Comparison of ENCODE assay signal across 17 mouse cellular contexts in genomic region chr5:145249520-145249919, GRCm38 (mm10).
"Had no signal": no experiment of that assay in that cellular context is flagged by ENCODE, and none has a peak within 500 bp of the region (broad histone marks: within the 10 kb centered on the region; RNA-seq: fewer than 3 reads in every experiment).

No protein-coding gene starts in this region.

- H3K27me3 ChIP-seq: neural tube, embryonic 12.5 days; neural tube, embryonic 13.5 days; neural tube, embryonic 15.5 days; stomach, embryonic 15.5 days had no signal

- H3K27ac ChIP-seq: neural tube, embryonic 12.5 days; neural tube, embryonic 13.5 days; neural tube, embryonic 15.5 days; stomach, embryonic 15.5 days; stomach, postnatal 0 days had no signal

- H3K4me1 ChIP-seq: neural tube, embryonic 12.5 days; neural tube, embryonic 13.5 days; neural tube, embryonic 15.5 days; stomach, embryonic 15.5 days had no signal

- DNase-seq: retina, postnatal 1 day; right cerebral cortex, adult 18-20 months; right cerebral cortex, postnatal 14 days; right cerebral cortex, postnatal 25 days; right cerebral cortex, postnatal 4 days; spleen, adult 18-20 months; thymus, adult 18-20 months; thymus, adult 2 months; thymus, postnatal 14 days; thymus, postnatal 25 days; thymus, postnatal 36 days; thymus, postnatal 4 days had no signal

- H3K9ac ChIP-seq: neural tube, embryonic 12.5 days; neural tube, embryonic 13.5 days; neural tube, embryonic 15.5 days; stomach, embryonic 15.5 days had no signal

- H3K4me3 ChIP-seq: neural tube, embryonic 12.5 days; neural tube, embryonic 13.5 days; neural tube, embryonic 15.5 days; stomach, embryonic 15.5 days had no signal

- H3K4me2 ChIP-seq: neural tube, embryonic 12.5 days; neural tube, embryonic 13.5 days; neural tube, embryonic 15.5 days; stomach, embryonic 15.5 days had no signal

- H3K9me3 ChIP-seq: neural tube, embryonic 12.5 days; neural tube, embryonic 13.5 days; neural tube, embryonic 15.5 days; stomach, embryonic 15.5 days had no signal
